Mouse (Mus musculus) G1E (cell line): ENCODE results near the gene Blm. TPM values are rescaled to one million over a fixed set of nuclear protein-coding genes. Genes with fewer than 3 reads are reported as not detected.
A peak's percentile ranks its signal among the peaks of the same experiment; 100 is the strongest.
"Not testable (repeated sequence)": the region's sequence is repeated elsewhere in the genome, so short reads cannot be mapped to it uniquely, and the experiment has no call there.

ENCODE experiments used
- ATAC-seq: 2 replicates; pipeline ENCODE4 v1.8.0; 2016; ENCODE audit warnings: mild to moderate bottlenecking; ENCODE audit not compliant: insufficient number of reproducible peaks, poor library complexity, low FRiP score, severe bottlenecking; ENCODE audit errors: extremely low read depth
- DNase-seq: peaks from one replicate; pipeline ENCODE4 v3.0.0; 2012; ENCODE audit warnings: low spot score
- H3K27me3 ChIP-seq: 2 replicates; pipeline ENCODE4 v1.6.1; 2012; ENCODE audit warnings: mild to moderate bottlenecking, low read length, inconsistent platforms; ENCODE audit not compliant: insufficient read depth
- H3K36me3 ChIP-seq: replicated peaks from 2 replicates; pipeline ENCODE3; 2012; ENCODE audit warnings: mild to moderate bottlenecking, inconsistent platforms
- H3K4me1 ChIP-seq: 2 replicates; pipeline ENCODE4 v1.6.1; 2012; ENCODE audit warnings: low read depth, low read length, inconsistent platforms, mixed read lengths; ENCODE audit not compliant: insufficient read depth
- H3K4me3 ChIP-seq: 2 replicates; pipeline ENCODE4 v1.5.1; 2012; ENCODE audit warnings: low read depth, mild to moderate bottlenecking, inconsistent platforms, low read length, moderate library complexity, mixed read lengths
- H3K9me3 ChIP-seq: replicated peaks from 2 replicates; pipeline ENCODE4 v1.6.1; 2012; ENCODE audit warnings: inconsistent platforms
- CTCF ChIP-seq: IDR thresholded peaks from 2 replicates; pipeline ENCODE4 v1.5.1; 2012; ENCODE audit warnings: low read depth, low read length, inconsistent platforms, mixed read lengths
- GATA1 ChIP-seq: IDR thresholded peaks from 2 replicates; pipeline ENCODE4 v1.6.1; 2012; ENCODE audit warnings: borderline replicate concordance, low read length, inconsistent platforms, mixed read lengths
- GATA2 ChIP-seq: IDR thresholded peaks from 2 replicates; pipeline ENCODE4 v1.6.1; 2012; ENCODE audit warnings: low read depth, low read length, inconsistent platforms, borderline replicate concordance
- POLR2AphosphoS5 ChIP-seq: IDR thresholded peaks from 2 replicates; pipeline ENCODE4 v1.6.1; 2012; ENCODE audit warnings: low read depth, low read length, inconsistent platforms; ENCODE audit not compliant: insufficient replicate concordance
- TAL1 ChIP-seq: conservative IDR thresholded peaks from 2 replicates; pipeline ENCODE4 v1.6.1; 2012; ENCODE audit warnings: low read depth, low read length, inconsistent platforms, mixed read lengths
- polyA plus RNA-seq: library from polyadenylated mRNA; stranded (reverse); fragments of >175 nt; gene quantifications from 2 replicates; pipeline ENCODE4 v1.2.3, GENCODE M21; 2012
- total RNA-seq, 2 experiments: library from RNA; stranded (forward) in 1 of 2; stranded (reverse) in 1 of 2; fragments of 200-1000 nt in 1 of 2; fragments of >200 nt in 1 of 2; fragmentation: Nextera tagmentation in 1 of 2; gene quantifications; 2 replicates each; pipeline ENCODE4 v1.2.3; 2014 to 2017

Gene Blm
- total and polyA plus RNA-seq, 3 experiments: 89.2 to 198 (median 96.9) TPM

DNA sequence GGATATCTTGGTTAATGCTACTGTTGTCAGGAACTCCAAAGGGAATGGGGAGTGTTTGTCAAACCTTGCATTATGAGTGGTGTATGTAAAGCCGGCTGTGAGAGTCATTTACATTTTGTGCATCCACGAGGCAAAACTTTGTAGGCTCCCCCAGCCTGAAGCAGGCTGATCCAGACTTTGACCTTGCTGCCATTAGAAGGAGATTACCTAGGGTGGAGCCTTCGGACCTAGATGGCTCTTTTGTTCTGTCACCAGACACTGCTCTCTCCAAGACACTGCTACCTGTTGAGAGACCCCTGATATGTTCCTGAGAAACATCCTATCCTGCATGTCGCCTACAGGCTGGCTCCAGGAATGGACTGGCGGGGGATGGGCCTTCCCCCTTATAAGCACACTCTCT is 4.7 kb upstream of the Blm start:
- Histone ChIP-seq H3K36me3 (no peaks in the 10 kb centered on the region), H3K27me3 (no peaks in the 10 kb centered on the region), H3K4me1 (peaks cover 56% of the 10 kb centered on the region), H3K9me3 (no peaks in the 10 kb centered on the region), H3K4me3 (no peak overlapping the region)
- no peak for TF ChIP-seq CTCF
- DNase-seq (no peak), ATAC-seq (no peak)

- peaks cover 13% of the 10 kb centered on the region for H3K36me3 ChIP-seq
- no peaks in the 10 kb centered on the region for H3K9me3 ChIP-seq
- no peak for TF ChIP-seq CTCF
- TF ChIP-seq GATA1: no peak
- no peak for TF ChIP-seq TAL1
- TF ChIP-seq GATA2: no peak
- no peak; the same call in 1 of the 2 replicates for TF ChIP-seq POLR2AphosphoS5
- DNase-seq (peak; percentile 66), ATAC-seq (peak; percentile 31; the same call in 1 of the 2 replicates)
- H3K4me1 ChIP-seq: peaks cover 57% of the 10 kb centered on the region
- peak overlapping the region; percentile 74 for H3K4me3 ChIP-seq
- no peaks in the 10 kb centered on the region for H3K27me3 ChIP-seq
Observed at GRCm38 (mm10) chr7:80534291-80535008, 469 bp downstream of the Blm start.

- no peaks in the 10 kb centered on the region for H3K9me3 ChIP-seq
- no peak for TF ChIP-seq CTCF
- TF ChIP-seq POLR2AphosphoS5: no peak
- no peak for TF ChIP-seq GATA2
- TF ChIP-seq TAL1: no peak
- TF ChIP-seq GATA1: no peak
- no peaks in the 10 kb centered on the region for H3K27me3 ChIP-seq
- DNase-seq (no peak), ATAC-seq (no peak)
- H3K4me3 ChIP-seq: peak overlapping the region; percentile 45; the same call in 1 of the 2 replicates
- peaks cover 37% of the 10 kb centered on the region for H3K36me3 ChIP-seq
- H3K4me1 ChIP-seq: peaks cover 67% of the 10 kb centered on the region
Observed at GRCm38 (mm10) chr7:80531087-80531486, 3.8 kb downstream of the Blm start.

GRCm38 (mm10) chr7:80530646-80531045 is 4.3 kb downstream of the Blm start:
- Histone ChIP-seq H3K9me3 (no peaks in the 10 kb centered on the region), H3K4me1 (peaks cover 69% of the 10 kb centered on the region), H3K36me3 (peaks cover 39% of the 10 kb centered on the region), H3K27me3 (no peaks in the 10 kb centered on the region), H3K4me3 (no peak overlapping the region; the same call in 1 of the 2 replicates)
- DNase-seq (no peak), ATAC-seq (no peak)
- no peak for TF ChIP-seq GATA1
- TF ChIP-seq TAL1: no peak
- TF ChIP-seq POLR2AphosphoS5: no peak
- TF ChIP-seq CTCF: no peak
- TF ChIP-seq GATA2: no peak

GRCm38 (mm10) chr7:80526698-80527097 is 8.2 kb downstream of the Blm start:
- no peaks in the 10 kb centered on the region for H3K27me3 ChIP-seq
- DNase-seq (no peak), ATAC-seq (no peak)
- no peak for TF ChIP-seq GATA2
- peaks cover 59% of the 10 kb centered on the region for H3K36me3 ChIP-seq
- no peaks in the 10 kb centered on the region for H3K9me3 ChIP-seq
- peaks cover 56% of the 10 kb centered on the region for H3K4me1 ChIP-seq
- no peak overlapping the region for H3K4me3 ChIP-seq

GRCm38 (mm10) chr7:80512408-80513085 is 22.4 kb downstream of the Blm start:
- peaks cover 83% of the 10 kb centered on the region for H3K36me3 ChIP-seq
- TF ChIP-seq TAL1 (no peak), GATA1 (no peak), CTCF (no peak), GATA2 (no peak), POLR2AphosphoS5 (no peak)
- H3K9me3 ChIP-seq: no peaks in the 10 kb centered on the region
- peaks cover 10% of the 10 kb centered on the region; the same call in 1 of the 2 replicates for H3K4me1 ChIP-seq
- no peak overlapping the region for H3K4me3 ChIP-seq
- DNase-seq (no peak), ATAC-seq (no peak)
- no peaks in the 10 kb centered on the region for H3K27me3 ChIP-seq

DNA sequence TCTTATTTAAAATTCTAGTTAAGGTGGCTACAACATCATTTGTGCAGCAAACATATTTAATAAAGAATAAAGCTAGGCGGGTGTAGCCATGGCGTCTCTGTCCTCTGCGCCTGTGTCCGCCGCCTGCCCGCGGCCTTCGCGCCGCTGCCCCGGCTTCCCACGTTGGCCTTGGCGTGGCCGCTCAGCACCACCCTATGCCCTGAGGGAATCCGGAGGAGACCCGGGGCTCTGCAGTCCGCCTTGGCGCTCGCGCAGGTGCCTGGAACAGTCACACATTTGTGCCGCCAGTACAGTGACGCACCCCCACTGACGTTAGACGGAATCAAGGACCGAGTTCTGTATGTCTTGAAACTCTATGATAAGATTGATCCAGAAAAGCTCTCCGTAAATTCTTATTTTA is 27.2 kb downstream of the Blm start:
- H3K4me3 ChIP-seq, ATAC-seq, DNase-seq, H3K9me3 ChIP-seq, H3K27me3 ChIP-seq: not testable (repeated sequence)
- Histone ChIP-seq H3K4me1 (peaks cover 11% of the 10 kb centered on the region), H3K36me3 (peaks cover 94% of the 10 kb centered on the region)
